Mouse (Mus musculus) hindbrain, embryonic 13.5 days (tissue): Measurements from ENCODE around the gene Ddhd1. TPM values are rescaled to one million over a fixed set of nuclear protein-coding genes. Genes with fewer than 3 reads are reported as not detected.

ENCODE experiments used
- microRNA-seq: library from miRNA; unstranded; fragments of <30 nt; microRNA quantifications from one replicate; pipeline ENCODE4, GENCODE M21; 2016
- polyA plus RNA-seq: library from polyadenylated mRNA; unstranded; fragments of >200 nt; fragmentation: Nextera tagmentation; extraction: Ambion mirVana; gene quantifications from 2 replicates; pipeline ENCODE4 v1.2.1, GENCODE M21; 2015

The Ddhd1 gene
- polyA plus RNA-seq, 1 experiment from 2014 or later, result 19.2 TPM

Small RNA genes within 50 kb of the gene (microRNA-seq; reads per million reads assigned to microRNA genes)
- 1.2 reads per million for gene Mir5131

Other genes starting within 250 kb of the Ddhd1 start
- 67.7 and 77.2 TPM in 2 replicates for gene Fermt2, start 128.0 kb downstream of the Ddhd1 start, polyA plus RNA-seq